Mouse (Mus musculus) brain, embryonic 14.5 days (tissue): ENCODE data around the gene Rchy1.

Experiments
- CTCF ChIP-seq: fragments of 200-500 bp; IDR thresholded peaks from 2 replicates; pipeline ENCODE4 v1.5.1; 2012; ENCODE audit warnings: inconsistent platforms, mild to moderate bottlenecking, moderate library complexity, borderline replicate concordance; ENCODE audit not compliant: insufficient read depth, insufficient read length; ENCODE audit errors: extremely low read depth
- POLR2A ChIP-seq: fragments of 200-500 bp; IDR thresholded peaks from 2 replicates; pipeline ENCODE4 v1.6.1; 2012; ENCODE audit warnings: mild to moderate bottlenecking, inconsistent platforms, borderline replicate concordance; ENCODE audit not compliant: poor library complexity, insufficient read depth, insufficient read length, severe bottlenecking; ENCODE audit errors: extremely low read depth

DNA sequence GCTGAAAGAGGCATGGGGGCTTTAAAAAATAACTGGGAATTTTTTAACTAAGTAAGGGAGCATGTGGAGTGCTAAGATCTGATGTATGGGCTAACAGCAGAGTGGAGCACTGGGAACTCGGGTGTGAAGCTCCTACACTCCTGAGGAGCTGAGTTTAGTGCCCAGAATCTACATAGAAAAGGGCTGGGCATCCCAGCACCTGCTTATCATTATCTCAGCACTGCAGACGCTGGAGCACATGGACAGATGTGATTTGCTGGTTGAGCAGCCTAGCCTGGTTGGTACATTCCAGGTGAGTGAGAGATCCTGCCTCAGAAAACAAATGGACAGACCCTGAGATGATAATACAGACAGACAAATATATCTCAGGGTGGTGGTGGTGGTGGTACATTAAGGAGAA, 47.0 kb upstream of the Rchy1 start:
- TF ChIP-seq CTCF (no peak), POLR2A (no peak)
